In genomic region chr17:26137751-26138130, GRCm38 (mm10) we compare ENCODE assay signal across 8 mouse cellular contexts. TPM values are rescaled to one million over a fixed set of nuclear protein-coding genes. Genes with fewer than 3 reads are reported as not detected.
DNase-seq lines count a peak whose midpoint lies in the region; ATAC-seq and TF ChIP-seq lines count a peak whose summit lies in the region.

No protein-coding gene starts in this region.

- no peaks in the 10 kb centered on the region for H3K9me3 ChIP-seq in heart, embryonic 13.5 days
- H3K9me3 ChIP-seq in MEL (replicated peaks; ENCODE audit: insufficient read depth, low read length) = no peaks in the 10 kb centered on the region
- H3K9me3 ChIP-seq in hindbrain, embryonic 10.5 days = no peaks in the 10 kb centered on the region
- H3K9me3 ChIP-seq in midbrain, embryonic 11.5 days (ENCODE audit: control insufficient read depth, low read length) = no peaks in the 10 kb centered on the region

- intact Hi-C loops in heart, postnatal 25 days (cut with DNase I) = loop anchor here (1.0 to 2.0 kb wide), 2 partner anchors 14 to 105 kb away; partner anchors contain the start of gene Mrpl28

- peak overlapping the region; percentile 99 for H3K9ac ChIP-seq in heart, embryonic 13.5 days
- H3K9ac ChIP-seq in MEL (ENCODE audit: control insufficient read depth, low read depth, low read length, poor library complexity, severe bottlenecking) = peak overlapping the region; percentile 60
- H3K9ac ChIP-seq in midbrain, embryonic 11.5 days (ENCODE audit: low read length) = peak overlapping the region; percentile 57; the same call in 1 of the 2 replicates

- no peak for ATAC-seq in heart, embryonic 13.5 days (ENCODE audit: extremely low read depth, insufficient number of reproducible peaks, low FRiP score, low TSS enrichment)
- peak; percentile 5; the same call in 1 of the 2 replicates for ATAC-seq in midbrain, embryonic 11.5 days (ENCODE audit: low FRiP score)

- no peak for TF ChIP-seq POLR2A in MEL (IDR thresholded peaks at IDR 0.05; ENCODE audit: control insufficient read depth in 1 of 2, insufficient read depth in 1 of 2, low read depth in 1 of 2, low read length in 2 of 2, poor library complexity in 1 of 2)

- TF ChIP-seq EP300 in MEL (IDR thresholded peaks at IDR 0.05; ENCODE audit: low read depth in 1 of 2, low read length in 2 of 2) = no peak

- WGBS in heart, embryonic 13.5 days = 56% methylated on average over 2 of the region's 2 CpGs
- WGBS in hindbrain, embryonic 10.5 days = 76% methylated on average over 2 of the region's 2 CpGs
- 77% methylated on average over 2 of the region's 2 CpGs for WGBS in midbrain, embryonic 11.5 days

- H3K4me2 ChIP-seq in heart, embryonic 13.5 days = peak overlapping the region; percentile 94
- H3K4me2 ChIP-seq in midbrain, embryonic 11.5 days = peak overlapping the region; percentile 71

- no peak for TF ChIP-seq RAD21 in MEL (IDR thresholded peaks at IDR 0.05; ENCODE audit: low read depth, low read length)

- no peak for TF ChIP-seq CTCF in MEL (IDR thresholded peaks at IDR 0.05 in 2 of 3, conservative IDR thresholded peaks at IDR 0.05 in 1 of 3; ENCODE audit: control insufficient read depth in 1 of 3, insufficient read depth in 1 of 3, low read depth in 2 of 3, low read length in 3 of 3, poor library complexity in 1 of 3, severe bottlenecking in 1 of 3)

- no peaks in the 10 kb centered on the region for H3K27me3 ChIP-seq in heart, embryonic 13.5 days (replicated peaks)
- no peaks in the 10 kb centered on the region for H3K27me3 ChIP-seq in MEL (ENCODE audit: control insufficient read depth in 1 of 2, insufficient read depth in 2 of 2, low read length in 2 of 2)
- no peaks in the 10 kb centered on the region; the same call in 1 of the 2 replicates for H3K27me3 ChIP-seq in hindbrain, embryonic 10.5 days (ENCODE audit: insufficient read depth, poor library complexity, severe bottlenecking)
- peaks cover 14% of the 10 kb centered on the region for H3K27me3 ChIP-seq in midbrain, embryonic 11.5 days (ENCODE audit: control insufficient read depth, insufficient read depth, low read length)

- H3K27ac ChIP-seq in heart, embryonic 13.5 days (replicated peaks) = peak overlapping the region; percentile 98
- H3K27ac ChIP-seq in MEL (ENCODE audit: control insufficient read depth, low read depth, low read length) = peak overlapping the region; percentile 56
- peak overlapping the region; percentile 95 for H3K27ac ChIP-seq in hindbrain, embryonic 10.5 days
- H3K27ac ChIP-seq in midbrain, embryonic 11.5 days (ENCODE audit: low read depth, low read length) = no peak overlapping the region

- peaks cover 38% of the 10 kb centered on the region for H3K79me2 ChIP-seq in MEL (ENCODE audit: control insufficient read depth, insufficient read depth, low read length, poor library complexity)

- H3K36me3 ChIP-seq in heart, embryonic 13.5 days = peaks cover 5% of the 10 kb centered on the region
- H3K36me3 ChIP-seq in MEL (ENCODE audit: control insufficient read depth in 1 of 2, insufficient read depth in 2 of 2, low read length in 2 of 2) = peaks cover 2 to 13% of the 10 kb centered on the region in 2 experiments; a peak in 3 of 4 replicates
- peaks cover 24% of the 10 kb centered on the region for H3K36me3 ChIP-seq in hindbrain, embryonic 10.5 days
- peaks cover 2% of the 10 kb centered on the region; the same call in 1 of the 2 replicates for H3K36me3 ChIP-seq in midbrain, embryonic 11.5 days (ENCODE audit: control insufficient read depth, insufficient read depth, low read length)

- no peak for DNase-seq in heart, postnatal 25 days (ENCODE audit: low spot score)
- DNase-seq in MEL (ENCODE audit: low read depth, low spot score) = no peak
- DNase-seq in hindbrain, embryonic 10.5 days (ENCODE audit: low spot score) = no peak
- DNase-seq in midbrain, embryonic 11.5 days (ENCODE audit: low spot score, missing footprints) = no peak
- DNase-seq in Muller cell, postnatal 12 days (ENCODE audit: inconsistent ontology term) = no peak
- DNase-seq in adrenal gland, postnatal 25 days = no peak
- no peak for DNase-seq in right cerebral cortex, postnatal 10 days (ENCODE audit: low spot score in 2 of 2)

- H3K4me3 ChIP-seq in heart, embryonic 13.5 days = peak overlapping the region; percentile 96
- peak overlapping the region; percentile 37 to 40 for H3K4me3 ChIP-seq in MEL (ENCODE audit: control insufficient read depth in 1 of 2, insufficient read depth in 1 of 2, low read depth in 2 of 2, low read length in 2 of 2)
- H3K4me3 ChIP-seq in hindbrain, embryonic 10.5 days = peak overlapping the region; percentile 96
- peak overlapping the region; percentile 97; the same call in 1 of the 2 replicates for H3K4me3 ChIP-seq in midbrain, embryonic 11.5 days (ENCODE audit: low read depth, low read length)

- peaks cover 38% of the 10 kb centered on the region for H3K4me1 ChIP-seq in heart, embryonic 13.5 days
- H3K4me1 ChIP-seq in MEL (ENCODE audit: control insufficient read depth in 1 of 2, insufficient read depth in 2 of 2, low read length in 2 of 2) = peaks cover 4 to 8% of the 10 kb centered on the region in 2 experiments
- peaks cover 30% of the 10 kb centered on the region for H3K4me1 ChIP-seq in hindbrain, embryonic 10.5 days (replicated peaks)
- H3K4me1 ChIP-seq in midbrain, embryonic 11.5 days (ENCODE audit: control insufficient read depth, insufficient read depth, low read length) = peaks cover 23% of the 10 kb centered on the region

TF ChIP-seq in MEL, 35 proteins besides CTCF, POLR2A, EP300 and RAD21 (continues in another document):
- TF ChIP-seq JUND (IDR thresholded peaks at IDR 0.05; ENCODE audit: low read depth, low read length) (no peak), MYB (IDR thresholded peaks at IDR 0.05; ENCODE audit: low read depth, low read length) (no peak), SMC3 (IDR thresholded peaks at IDR 0.05; ENCODE audit: low read depth, low read length) (no peak), HCFC1 (IDR thresholded peaks at IDR 0.05; ENCODE audit: low read depth, low read length) (no peak), CHD2 (IDR thresholded peaks at IDR 0.05; ENCODE audit: low read length) (no peak), RCOR1 (IDR thresholded peaks at IDR 0.05; ENCODE audit: low read depth, low read length) (no peak), ZC3H11A (IDR thresholded peaks at IDR 0.05; ENCODE audit: low read depth, low read length) (no peak), GATA1 (IDR thresholded peaks at IDR 0.05; ENCODE audit: low read depth, low read length) (no peak), NELFE (IDR thresholded peaks at IDR 0.05; ENCODE audit: low read depth, low read length) (no peak), MXI1 (IDR thresholded peaks at IDR 0.05; ENCODE audit: low read depth, low read length) (no peak)

RNA-seq across cellular contexts. Expression of gene Axin1, which starts 0.7 kb away (rescaled TPM):
- 4.1 and 4.4 TPM in 2 replicates for polyA plus RNA-seq in heart, embryonic 13.5 days (2015; fragmentation: Nextera tagmentation; extraction: Ambion mirVana)
- 10 to 100 TPM; 14.0 to 16.0 TPM for total RNA-seq in heart, postnatal 25 days (2021)
- total RNA-seq in MEL (2012; rRNA removed) = 32.1 and 33.5 TPM in 2 replicates
- 10 to 100 TPM in 1 of 2 experiments, not detected in 1; 54.2 TPM for polyA plus RNA-seq in MEL (2012; ENCODE audit: insufficient read depth in 1 of 2, insufficient read length in 2 of 2, low read depth in 1 of 2, low replicate concordance in 2 of 2, missing spikeins in 1 of 2)
- polyA plus RNA-seq in hindbrain, embryonic 10.5 days (2016; fragmentation: Nextera tagmentation; extraction: Ambion mirVana) = 9.1 and 9.4 TPM in 2 replicates
- polyA plus RNA-seq in midbrain, embryonic 11.5 days (2014; fragmentation: Nextera tagmentation; extraction: Ambion mirVana) = 11.4 and 12.7 TPM in 2 replicates
- 40.4 and 42.6 TPM in 2 replicates for total RNA-seq in adrenal gland, postnatal 25 days (2021)

RNA-seq across cellular contexts. Expression of gene Mrpl28, which starts 14.4 kb away (rescaled TPM):
- 217 and 237 TPM in 2 replicates for polyA plus RNA-seq in heart, embryonic 13.5 days (2015; fragmentation: Nextera tagmentation; extraction: Ambion mirVana)
- total RNA-seq in heart, postnatal 25 days (2021) = 100 to 1,000 TPM; 130 to 133 TPM
- 164 and 165 TPM in 2 replicates for total RNA-seq in MEL (2012; rRNA removed)
- 100 to 1,000 TPM; 148 to 174 TPM for polyA plus RNA-seq in MEL (2012; ENCODE audit: insufficient read depth in 1 of 2, insufficient read length in 2 of 2, low read depth in 1 of 2, low replicate concordance in 2 of 2, missing spikeins in 1 of 2)
- 301 and 318 TPM in 2 replicates for polyA plus RNA-seq in hindbrain, embryonic 10.5 days (2016; fragmentation: Nextera tagmentation; extraction: Ambion mirVana)
- 256 and 275 TPM in 2 replicates for polyA plus RNA-seq in midbrain, embryonic 11.5 days (2014; fragmentation: Nextera tagmentation; extraction: Ambion mirVana)
- 80.3 and 83.4 TPM in 2 replicates for total RNA-seq in adrenal gland, postnatal 25 days (2021)

RNA-seq across cellular contexts. Expression of gene Tmem8, which starts 24.6 kb away (rescaled TPM):
- 0.80 and 0.94 TPM in 2 replicates for polyA plus RNA-seq in heart, embryonic 13.5 days (2015; fragmentation: Nextera tagmentation; extraction: Ambion mirVana)
- total RNA-seq in heart, postnatal 25 days (2021) = 1 to 10 TPM; 2.5 to 3.1 TPM
- total RNA-seq in MEL (2012; rRNA removed) = 4.4 and 4.7 TPM in 2 replicates
- 10 to 100 TPM in 1 of 2 experiments, not detected in 1; 16.7 TPM for polyA plus RNA-seq in MEL (2012; ENCODE audit: insufficient read depth in 1 of 2, insufficient read length in 2 of 2, low read depth in 1 of 2, low replicate concordance in 2 of 2, missing spikeins in 1 of 2)
- polyA plus RNA-seq in hindbrain, embryonic 10.5 days (2016; fragmentation: Nextera tagmentation; extraction: Ambion mirVana) = 1.8 and 1.9 TPM in 2 replicates
- 1.1 and 1.3 TPM in 2 replicates for polyA plus RNA-seq in midbrain, embryonic 11.5 days (2014; fragmentation: Nextera tagmentation; extraction: Ambion mirVana)
- total RNA-seq in adrenal gland, postnatal 25 days (2021) = 8.6 and 10.8 TPM in 2 replicates

RNA-seq across cellular contexts. Expression of gene Nme4, which starts 42.3 kb away (rescaled TPM):
- polyA plus RNA-seq in heart, embryonic 13.5 days (2015; fragmentation: Nextera tagmentation; extraction: Ambion mirVana) = 77.4 and 87.2 TPM in 2 replicates
- total RNA-seq in heart, postnatal 25 days (2021) = 1 to 10 TPM; 3.2 to 3.6 TPM
- 89.1 and 115 TPM in 2 replicates for total RNA-seq in MEL (2012; rRNA removed)
- polyA plus RNA-seq in MEL (2012; ENCODE audit: insufficient read depth in 1 of 2, insufficient read length in 2 of 2, low read depth in 1 of 2, low replicate concordance in 2 of 2, missing spikeins in 1 of 2) = 100 to 1,000 TPM; 125 to 430 TPM
- 95.9 and 109 TPM in 2 replicates for polyA plus RNA-seq in hindbrain, embryonic 10.5 days (2016; fragmentation: Nextera tagmentation; extraction: Ambion mirVana)
- 51.5 and 57.7 TPM in 2 replicates for polyA plus RNA-seq in midbrain, embryonic 11.5 days (2014; fragmentation: Nextera tagmentation; extraction: Ambion mirVana)
- 2.0 and 4.5 TPM in 2 replicates for total RNA-seq in adrenal gland, postnatal 25 days (2021)

RNA-seq across cellular contexts. Expression of gene Decr2, which starts 47.6 kb away (rescaled TPM):
- polyA plus RNA-seq in heart, embryonic 13.5 days (2015; fragmentation: Nextera tagmentation; extraction: Ambion mirVana) = 34.4 and 34.6 TPM in 2 replicates
- total RNA-seq in heart, postnatal 25 days (2021) = 10 to 100 TPM; 11.0 to 11.7 TPM
- 6.5 TPM in 2 replicates for total RNA-seq in MEL (2012; rRNA removed)
- polyA plus RNA-seq in MEL (2012; ENCODE audit: insufficient read depth in 1 of 2, insufficient read length in 2 of 2, low read depth in 1 of 2, low replicate concordance in 2 of 2, missing spikeins in 1 of 2) = 10 to 100 TPM in 1 of 2 experiments, not detected in 1; 11.3 TPM
- 30.2 and 30.7 TPM in 2 replicates for polyA plus RNA-seq in hindbrain, embryonic 10.5 days (2016; fragmentation: Nextera tagmentation; extraction: Ambion mirVana)
- 17.0 and 18.1 TPM in 2 replicates for polyA plus RNA-seq in midbrain, embryonic 11.5 days (2014; fragmentation: Nextera tagmentation; extraction: Ambion mirVana)
- total RNA-seq in adrenal gland, postnatal 25 days (2021) = 18.5 and 22.6 TPM in 2 replicates

Comparison
In these comparisons a context has a peak if more than half of its experiments do, and no peak if none do; other contexts are left out.
1. H3K4me3 ChIP-seq: peak in every context shown above with its lines; median percentile 97 in midbrain, embryonic 11.5 days; 96 in heart, embryonic 13.5 days; 96 in hindbrain, embryonic 10.5 days; 38 in MEL.